Mouse (Mus musculus): ENCODE results near the gene Rock2. TPM values are rescaled to one million over a fixed set of nuclear protein-coding genes. Genes with fewer than 3 reads are reported as not detected.

The Rock2 gene
- total and polyA plus RNA-seq, 3 experiments, result 3.5 to 78.0 (median 59.7) TPM

- Histone ChIP-seq H3K4me3 (ENCODE audit: low read depth, low read length) (peak overlapping the region; percentile 53), H3K4me1 (ENCODE audit: insufficient read depth, low read depth, low read length) (peaks cover 25% of the 10 kb centered on the region), H3K9me3 (replicated peaks) (no peaks in the 10 kb centered on the region), H3K27me3 (ENCODE audit: insufficient read depth, low read length) (0 out of 2 replicates have a peak, but pooled peaks cover 6% of the 10 kb centered on the region), H3K36me3 (replicated peaks) (no peaks in the 10 kb centered on the region)
- DNase-seq (ENCODE audit: low spot score), result no peak
- no peak for ATAC-seq (ENCODE audit: extremely low read depth, insufficient number of reproducible peaks, low FRiP score, poor library complexity, severe bottlenecking)
- TF ChIP-seq POLR2AphosphoS5 (IDR thresholded peaks at IDR 0.05; ENCODE audit: insufficient replicate concordance, low read depth, low read length), result no peak
- no peak for TF ChIP-seq CTCF (IDR thresholded peaks at IDR 0.05; ENCODE audit: low read depth, low read length)
- TF ChIP-seq GATA1 (IDR thresholded peaks at IDR 0.05; ENCODE audit: borderline replicate concordance, low read length), result no peak
- TF ChIP-seq GATA2 (IDR thresholded peaks at IDR 0.05; ENCODE audit: borderline replicate concordance, low read depth, low read length), result no peak
- no peak for TF ChIP-seq TAL1 (conservative IDR thresholded peaks at IDR 0.05; ENCODE audit: low read depth, low read length)
Measured at GRCm38 (mm10) chr12:17022145-17022544, 127.5 kb downstream of the Rock2 start.

GRCm38 (mm10) chr12:17024554-17025110 lies 129.9 kb downstream of the Rock2 start:
- H3K9me3 ChIP-seq (replicated peaks), result no peaks in the 10 kb centered on the region
- H3K27me3 ChIP-seq (ENCODE audit: insufficient read depth, low read length), result peaks cover 8% of the 10 kb centered on the region; the same call in 1 of the 2 replicates
- DNase-seq (ENCODE audit: low spot score) (no peak), ATAC-seq (ENCODE audit: extremely low read depth, insufficient number of reproducible peaks, low FRiP score, poor library complexity, severe bottlenecking) (no peak)
- no peaks in the 10 kb centered on the region for H3K36me3 ChIP-seq (replicated peaks)
- H3K4me3 ChIP-seq (ENCODE audit: low read depth, low read length), result no peak overlapping the region
- TF ChIP-seq POLR2AphosphoS5 (IDR thresholded peaks at IDR 0.05; ENCODE audit: insufficient replicate concordance, low read depth, low read length) (no peak), CTCF (IDR thresholded peaks at IDR 0.05; ENCODE audit: low read depth, low read length) (no peak)
- H3K4me1 ChIP-seq (ENCODE audit: insufficient read depth, low read depth, low read length), result peaks cover 26% of the 10 kb centered on the region

GRCm38 (mm10) chr12:17032694-17033463 lies 138.2 kb downstream of the Rock2 start:
- ATAC-seq (ENCODE audit: extremely low read depth, insufficient number of reproducible peaks, low FRiP score, poor library complexity, severe bottlenecking) (no peak), DNase-seq (ENCODE audit: low spot score) (peak; percentile 20)
- peaks cover 11% of the 10 kb centered on the region for H3K4me1 ChIP-seq (ENCODE audit: insufficient read depth, low read depth, low read length)
- no peaks in the 10 kb centered on the region for H3K36me3 ChIP-seq (replicated peaks)
- H3K9me3 ChIP-seq (replicated peaks), result no peaks in the 10 kb centered on the region
- TF ChIP-seq GATA2 (IDR thresholded peaks at IDR 0.05; ENCODE audit: borderline replicate concordance, low read depth, low read length) (no peak), CTCF (IDR thresholded peaks at IDR 0.05; ENCODE audit: low read depth, low read length) (0 out of 2 replicates have a peak, but pooled peaks have one; percentile 21), TAL1 (conservative IDR thresholded peaks at IDR 0.05; ENCODE audit: low read depth, low read length) (no peak), GATA1 (IDR thresholded peaks at IDR 0.05; ENCODE audit: borderline replicate concordance, low read length) (no peak)
- no peak overlapping the region for H3K4me3 ChIP-seq (ENCODE audit: low read depth, low read length)
- H3K27me3 ChIP-seq (ENCODE audit: insufficient read depth, low read length), result peaks cover 18% of the 10 kb centered on the region; the same call in 1 of the 2 replicates

- no peak overlapping the region for H3K4me3 ChIP-seq (ENCODE audit: low read depth, low read length)
- H3K27me3 ChIP-seq (ENCODE audit: insufficient read depth, low read length), result peaks cover 18% of the 10 kb centered on the region; the same call in 1 of the 2 replicates
- TF ChIP-seq GATA1 (IDR thresholded peaks at IDR 0.05; ENCODE audit: borderline replicate concordance, low read length) (no peak), CTCF (IDR thresholded peaks at IDR 0.05; ENCODE audit: low read depth, low read length) (no peak), POLR2AphosphoS5 (IDR thresholded peaks at IDR 0.05; ENCODE audit: insufficient replicate concordance, low read depth, low read length) (no peak), TAL1 (conservative IDR thresholded peaks at IDR 0.05; ENCODE audit: low read depth, low read length) (no peak)
- no peaks in the 10 kb centered on the region for H3K36me3 ChIP-seq (replicated peaks)
- ATAC-seq (ENCODE audit: extremely low read depth, insufficient number of reproducible peaks, low FRiP score, poor library complexity, severe bottlenecking) (no peak; the same call in 1 of the 2 replicates), DNase-seq (ENCODE audit: low spot score) (no peak)
- H3K4me1 ChIP-seq (ENCODE audit: insufficient read depth, low read depth, low read length), result peaks cover 11% of the 10 kb centered on the region
- no peaks in the 10 kb centered on the region for H3K9me3 ChIP-seq (replicated peaks)
Measured at GRCm38 (mm10) chr12:17033464-17033841, 138.8 kb downstream of the Rock2 start.

GRCm38 (mm10) chr12:17034671-17035070 lies 140.0 kb downstream of the Rock2 start:
- DNase-seq (ENCODE audit: low spot score), result no peak
- no peak for ATAC-seq (ENCODE audit: extremely low read depth, insufficient number of reproducible peaks, low FRiP score, poor library complexity, severe bottlenecking)
- no peaks in the 10 kb centered on the region for H3K9me3 ChIP-seq (replicated peaks)
- peaks cover 15% of the 10 kb centered on the region; the same call in 1 of the 2 replicates for H3K27me3 ChIP-seq (ENCODE audit: insufficient read depth, low read length)
- H3K4me1 ChIP-seq (ENCODE audit: insufficient read depth, low read depth, low read length), result peaks cover 10% of the 10 kb centered on the region
- TF ChIP-seq POLR2AphosphoS5 (IDR thresholded peaks at IDR 0.05; ENCODE audit: insufficient replicate concordance, low read depth, low read length), result no peak
- TF ChIP-seq GATA2 (IDR thresholded peaks at IDR 0.05; ENCODE audit: borderline replicate concordance, low read depth, low read length), result no peak
- TF ChIP-seq GATA1 (IDR thresholded peaks at IDR 0.05; ENCODE audit: borderline replicate concordance, low read length), result no peak
- no peak for TF ChIP-seq CTCF (IDR thresholded peaks at IDR 0.05; ENCODE audit: low read depth, low read length)
- TF ChIP-seq TAL1 (conservative IDR thresholded peaks at IDR 0.05; ENCODE audit: low read depth, low read length), result no peak
- no peaks in the 10 kb centered on the region for H3K36me3 ChIP-seq (replicated peaks)
- H3K4me3 ChIP-seq (ENCODE audit: low read depth, low read length), result no peak overlapping the region

GRCm38 (mm10) chr12:17035128-17035527 lies 140.4 kb downstream of the Rock2 start:
- DNase-seq (ENCODE audit: low spot score) (peak; percentile 27), ATAC-seq (ENCODE audit: extremely low read depth, insufficient number of reproducible peaks, low FRiP score, poor library complexity, severe bottlenecking) (no peak; the same call in 1 of the 2 replicates)

More at GRCm38 (mm10) chr12:17035128-17035527, 140.4 kb downstream of the Rock2 start:
- Histone ChIP-seq H3K4me1 (ENCODE audit: insufficient read depth, low read depth, low read length) (peaks cover 9% of the 10 kb centered on the region), H3K4me3 (ENCODE audit: low read depth, low read length) (no peak overlapping the region), H3K36me3 (replicated peaks) (no peaks in the 10 kb centered on the region), H3K9me3 (replicated peaks) (no peaks in the 10 kb centered on the region), H3K27me3 (ENCODE audit: insufficient read depth, low read length) (peaks cover 14% of the 10 kb centered on the region)
- TF ChIP-seq POLR2AphosphoS5 (IDR thresholded peaks at IDR 0.05; ENCODE audit: insufficient replicate concordance, low read depth, low read length), result no peak
- TF ChIP-seq TAL1 (conservative IDR thresholded peaks at IDR 0.05; ENCODE audit: low read depth, low read length), result no peak
- TF ChIP-seq CTCF (IDR thresholded peaks at IDR 0.05; ENCODE audit: low read depth, low read length), result peak; percentile 45
